Mouse (Mus musculus) 3T3-L1 (cell line): ENCODE measurements at regions not wholly inside any gene's neighbourhood (a gene's known extent, or its start where the extent isn't known, plus 50 kb on each side); places are given as distances from the start of the nearest gene placed in this dataset.
"Not testable (repeated sequence)": the region's sequence is repeated elsewhere in the genome, so short reads cannot be mapped to it uniquely, and the experiment has no call there.

Experiments
- DNase-seq: peaks from one replicate; pipeline ENCODE4 v3.0.0-alpha.2; 2015; ENCODE audit warnings: low read depth, low spot score

DNA sequence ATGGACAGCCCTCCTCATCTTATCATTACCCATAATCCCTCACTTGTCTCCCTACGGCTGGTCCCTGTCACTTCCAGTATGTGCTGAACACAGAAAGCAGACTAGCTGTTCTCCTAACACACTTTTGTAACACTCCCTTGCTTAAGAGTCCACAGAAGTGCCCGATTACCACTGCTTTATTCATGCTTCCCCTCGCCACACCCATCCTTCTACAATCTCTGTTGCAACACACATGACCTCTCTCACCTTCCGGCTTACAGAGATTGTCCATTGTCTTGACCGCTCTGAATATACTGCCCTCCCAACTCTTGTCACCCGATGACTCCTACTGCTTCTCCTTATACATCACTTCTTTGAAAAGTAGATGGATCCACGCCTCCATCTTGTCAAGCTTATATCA, 132.9 kb downstream of the Snx18 start:
- DNase-seq: no peak

GRCm38 (mm10) chr13:113484159-113484762, 134.1 kb downstream of the Snx18 start:
- no peak for DNase-seq

GRCm38 (mm10) chr13:113482911-113483310, 135.5 kb downstream of the Snx18 start:
- DNase-seq: no peak

GRCm38 (mm10) chr13:113477901-113478510, 140.4 kb downstream of the Snx18 start:
- DNase-seq: no peak

- no peak for DNase-seq
Observed at GRCm38 (mm10) chr13:113470822-113471557, 147.4 kb downstream of the Snx18 start.

DNA sequence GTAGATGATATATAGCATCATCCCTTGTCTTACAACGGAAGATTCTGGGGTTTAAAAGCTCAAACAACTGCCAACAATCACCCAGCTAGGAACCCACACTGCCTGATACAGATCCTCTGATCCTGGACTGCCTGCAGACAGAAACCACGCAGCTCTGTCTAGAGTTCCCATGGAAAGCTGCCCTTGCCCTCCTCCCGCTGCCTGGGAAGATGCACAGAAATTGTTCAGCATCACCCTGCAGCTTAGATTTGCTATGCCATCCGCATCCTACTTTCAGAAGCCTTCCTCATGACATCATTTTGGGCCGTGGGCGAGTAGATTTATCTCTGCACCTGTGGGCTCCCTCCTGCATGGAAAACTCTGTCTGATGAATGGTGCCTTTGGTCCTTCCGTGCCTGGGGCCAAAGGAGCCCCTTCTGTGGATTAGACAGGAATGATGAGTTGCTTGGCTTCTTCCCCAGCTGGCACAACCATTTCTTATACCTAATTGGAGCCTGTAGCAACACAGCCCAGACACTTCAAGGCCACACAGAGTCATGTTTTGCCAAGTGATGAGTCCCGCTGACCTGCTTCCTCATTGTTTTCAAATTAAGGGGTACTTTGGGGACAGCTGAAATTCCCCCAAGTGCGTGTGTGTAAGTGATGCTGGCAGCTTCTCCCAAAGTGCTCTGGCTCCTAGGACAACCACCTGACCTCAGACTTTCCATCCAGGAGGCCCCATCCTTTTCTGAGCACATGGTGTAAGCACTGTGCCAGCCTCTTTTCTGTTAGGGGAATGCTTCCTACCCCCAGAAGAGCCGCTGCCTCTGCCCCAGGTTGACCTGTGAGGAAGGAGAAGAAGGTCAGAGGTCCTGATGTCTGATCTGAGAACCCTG, 153.9 kb downstream of the Snx18 start:
- no peak for DNase-seq

DNA sequence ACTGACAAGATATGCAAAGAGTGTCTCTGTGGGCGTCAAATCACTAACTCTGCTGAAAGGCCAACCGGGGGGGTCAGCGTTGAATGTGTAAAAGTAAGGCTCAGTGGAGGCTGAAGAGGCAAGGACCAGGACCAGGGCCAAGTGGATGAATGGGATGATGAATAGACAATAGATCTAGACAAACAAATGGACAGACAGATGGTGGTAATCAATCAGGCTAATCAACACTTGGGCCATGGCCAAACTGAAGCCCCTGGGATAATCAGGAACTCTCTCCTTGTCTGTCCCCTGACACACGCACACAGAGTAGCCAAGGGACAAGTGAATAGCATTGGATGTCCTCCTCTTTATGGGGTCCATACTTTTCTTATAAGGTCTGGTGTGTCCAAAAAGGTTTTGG, 154.9 kb downstream of the Snx18 start:
- DNase-seq: no peak

DNA sequence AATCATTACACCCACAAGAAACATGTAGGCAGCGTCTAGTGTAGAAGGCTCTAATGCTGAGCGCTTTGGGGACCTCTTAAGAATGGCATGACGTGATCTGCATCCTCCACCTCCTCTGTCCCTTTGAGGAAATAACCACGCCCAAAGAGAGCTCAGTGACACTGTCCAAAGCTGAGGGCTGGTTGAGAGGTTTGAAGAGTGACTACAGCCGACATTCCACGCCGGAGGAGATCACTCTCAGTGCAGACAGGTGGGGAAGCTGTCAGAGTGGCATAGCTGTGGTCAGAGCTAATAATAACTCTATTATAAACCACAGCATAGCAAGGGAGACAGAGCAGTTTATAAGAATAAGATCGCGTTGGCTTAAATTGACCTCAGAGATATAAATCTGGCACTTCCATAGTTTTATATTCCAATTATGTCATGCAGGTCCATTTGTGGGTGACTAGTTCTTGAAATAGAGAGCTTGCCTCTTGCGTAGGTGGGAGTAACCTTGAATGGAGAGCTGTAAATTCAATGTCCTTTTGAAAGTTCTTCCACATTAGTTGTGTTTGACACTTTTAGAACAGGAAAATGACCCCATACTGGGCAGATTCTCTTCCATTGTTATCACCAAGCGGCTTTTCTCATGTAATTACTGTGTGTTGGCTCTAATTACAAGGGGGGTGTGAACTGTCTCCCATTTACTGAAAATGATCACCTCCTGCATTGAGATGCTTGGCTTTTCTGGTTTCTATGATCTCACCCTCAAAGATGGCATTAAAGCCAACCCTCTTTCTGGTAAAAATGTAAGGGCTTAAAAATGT, 161.7 kb downstream of the BC067074 start:
- peak; percentile 22 for DNase-seq

- no peak for DNase-seq
Observed at GRCm38 (mm10) chr13:113448378-113448777, 155.4 kb downstream of the BC067074 start.

DNA sequence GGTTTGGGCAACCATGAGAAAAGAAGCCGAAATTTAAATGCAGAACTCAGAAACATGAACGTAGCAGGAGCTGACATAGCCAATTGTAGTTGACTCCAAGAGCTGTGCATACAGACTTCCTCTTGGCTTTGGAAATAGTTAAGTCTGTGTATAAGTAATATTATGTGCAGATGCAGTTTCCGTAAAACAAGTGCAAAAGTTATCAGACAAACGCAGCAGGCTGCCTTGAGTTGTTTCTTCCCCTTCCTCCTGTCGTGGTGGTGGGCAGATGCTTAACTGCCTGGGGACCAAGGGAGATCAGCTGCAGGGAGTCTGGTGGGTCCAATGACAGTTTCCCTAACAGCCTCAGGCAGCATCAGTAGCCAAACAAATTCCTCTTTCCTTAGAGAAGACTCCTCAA, 153.3 kb downstream of the BC067074 start:
- no peak for DNase-seq

DNA sequence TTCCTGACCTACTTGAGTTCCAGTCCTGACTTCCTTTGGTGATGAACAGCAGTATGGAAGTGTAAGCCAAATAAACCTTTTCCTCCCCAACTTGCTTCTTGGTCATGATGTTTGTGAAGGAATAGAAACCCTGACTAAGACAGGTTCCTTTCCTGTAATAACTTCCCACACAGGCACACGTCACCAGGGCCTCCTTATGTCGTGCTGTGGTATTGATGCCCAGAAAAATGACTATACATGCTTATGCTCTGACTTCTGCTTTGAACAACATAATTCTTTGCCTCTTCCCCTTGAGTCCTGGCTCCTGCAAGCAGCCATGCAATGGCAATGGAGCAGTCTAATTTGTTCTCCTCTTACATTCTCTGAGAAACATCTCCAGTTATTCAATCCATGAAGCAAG, 151.5 kb downstream of the BC067074 start:
- DNase-seq: not testable (repeated sequence)

GRCm38 (mm10) chr13:113443078-113443477, 150.1 kb downstream of the BC067074 start:
- no peak for DNase-seq

DNA sequence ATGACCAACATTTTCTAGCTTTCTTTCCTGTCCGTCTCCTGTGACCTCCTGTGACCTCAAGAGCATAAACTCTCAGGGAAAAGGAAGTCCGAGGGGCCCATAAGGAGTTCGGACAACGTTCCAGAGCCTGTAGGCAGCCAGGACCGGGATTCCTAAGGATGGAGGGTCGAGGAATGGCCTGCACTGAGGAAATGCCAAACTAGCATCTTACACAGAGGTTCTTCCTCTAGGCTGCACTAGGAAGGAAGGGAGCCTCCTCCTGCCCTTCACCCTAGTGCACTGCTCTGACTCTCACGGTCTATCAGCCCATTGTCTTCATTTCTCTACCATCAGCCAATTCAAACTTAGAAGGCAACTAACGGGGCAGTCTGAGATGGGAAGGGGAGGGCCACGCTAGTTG, 149.2 kb downstream of the BC067074 start:
- no peak for DNase-seq

- no peak for DNase-seq
Observed at GRCm38 (mm10) chr13:113440137-113440536, 147.2 kb downstream of the BC067074 start.

DNA sequence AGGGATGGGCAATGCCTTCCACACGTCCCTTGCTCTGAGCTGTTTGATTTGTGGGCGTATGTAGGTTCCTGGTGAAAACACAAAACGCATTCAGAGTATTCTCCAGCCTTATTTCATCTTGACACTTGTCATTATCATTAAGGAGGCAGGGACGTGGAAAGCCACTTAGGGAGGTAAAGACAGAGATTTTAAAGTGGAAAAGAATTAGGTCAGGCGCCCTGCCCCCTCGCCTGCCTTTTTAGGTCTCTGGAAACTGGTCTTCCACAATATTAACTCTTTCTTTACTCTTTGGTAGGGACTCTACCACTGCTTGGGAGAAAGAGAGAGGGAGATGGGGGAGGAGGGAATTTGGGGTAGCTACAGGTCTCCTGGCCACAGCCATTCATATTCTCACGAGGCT, 146.6 kb downstream of the BC067074 start:
- no peak for DNase-seq

DNA sequence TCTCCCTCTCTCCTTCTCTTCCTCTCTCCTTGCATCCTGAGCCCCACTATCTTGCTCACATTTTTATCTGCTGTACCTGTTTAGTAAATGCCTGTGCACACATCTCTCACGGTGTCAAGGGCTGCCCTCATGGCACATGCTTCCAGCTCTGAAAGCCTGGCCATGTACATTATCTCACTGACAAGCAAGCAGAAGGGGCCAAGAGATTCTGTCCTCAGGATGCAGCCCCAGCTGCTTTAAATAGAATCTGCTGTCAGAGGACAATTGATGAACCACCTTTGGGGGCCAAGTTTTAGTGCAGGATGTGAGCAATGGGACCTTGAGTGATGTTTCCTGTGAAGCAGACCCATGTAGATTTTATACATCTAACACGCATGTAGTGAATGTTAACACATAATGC, 145.9 kb downstream of the BC067074 start:
- no peak for DNase-seq

DNA sequence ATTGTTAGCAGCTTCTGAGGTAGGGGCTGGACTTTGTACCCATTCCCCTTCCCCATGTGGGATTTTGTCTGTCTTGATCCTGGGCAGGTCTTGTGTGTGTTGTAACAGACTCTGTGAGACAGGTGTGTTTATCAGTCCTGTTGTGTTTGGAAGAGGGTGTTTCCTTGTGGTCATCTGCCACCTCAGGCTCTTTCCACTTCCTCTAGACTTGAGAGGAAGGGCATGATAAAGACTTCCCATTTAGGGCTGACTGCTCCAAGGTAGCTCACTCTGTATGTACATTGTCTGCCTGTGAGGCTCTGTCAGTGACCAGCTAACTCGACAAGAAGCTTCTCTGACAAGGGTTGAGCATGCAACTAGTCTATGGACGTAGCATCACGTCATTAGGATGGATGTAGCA, 143.3 kb downstream of the BC067074 start:
- DNase-seq: no peak

DNA sequence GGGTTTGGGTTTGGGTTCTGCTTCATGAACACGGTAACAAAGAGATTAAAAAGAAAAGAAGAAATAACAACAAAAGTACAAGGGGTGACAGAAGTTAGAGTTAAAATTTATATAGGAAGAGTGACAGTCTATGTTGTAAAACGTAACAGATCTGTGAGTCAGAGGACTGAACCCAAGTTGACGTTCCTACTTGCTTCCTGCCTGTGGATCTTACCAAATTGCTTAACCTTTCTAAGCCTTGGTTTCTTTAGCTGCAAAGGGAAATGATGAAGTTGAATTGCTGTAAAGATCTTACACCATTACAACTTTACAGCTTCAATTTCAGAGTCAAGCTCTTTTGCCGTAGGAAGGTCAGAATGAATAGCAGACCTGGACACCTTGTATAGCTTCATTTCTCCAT, 142.2 kb downstream of the BC067074 start:
- no peak for DNase-seq

GRCm38 (mm10) chr13:113433456-113433855, 140.5 kb downstream of the BC067074 start:
- no peak for DNase-seq

- DNase-seq: peak; percentile 16
Observed at GRCm38 (mm10) chr13:113429615-113430014, 136.7 kb downstream of the BC067074 start.
